Mouse (Mus musculus) cerebellum, adult 18-20 months (tissue): Measurements from ENCODE around the gene Dennd6b.

ENCODE experiments used
- DNase-seq, 2 experiments: peaks; one replicate each; pipeline ENCODE4 v3.0.0; 2021

The Dennd6b gene

GRCm38 (mm10) chr15:89157954-89158353, 38.3 kb downstream of the Dennd6b start:
- peak; percentile 78 to 81 for DNase-seq

- no peak for DNase-seq
Observed at GRCm38 (mm10) chr15:89152312-89152711, 44.0 kb downstream of the Dennd6b start.

GRCm38 (mm10) chr15:89150041-89150390, 46.3 kb downstream of the Dennd6b start:
- DNase-seq, result no peak

GRCm38 (mm10) chr15:89149271-89150040, 46.8 kb downstream of the Dennd6b start, which contains the start of gene Mapk11:
TSS of gene Mapk11 (minus strand) at chr15:89149628.
- peak in 1 of 2 experiments; percentile 66 for DNase-seq

- peak in 1 of 2 experiments; percentile 54 for DNase-seq
Observed at GRCm38 (mm10) chr15:89148496-89149270, 47.6 kb downstream of the Dennd6b start.

GRCm38 (mm10) chr15:89147895-89148294, 48.4 kb downstream of the Dennd6b start:
- no peak for DNase-seq

GRCm38 (mm10) chr15:89147456-89147855, 48.8 kb downstream of the Dennd6b start:
- DNase-seq, result peak in 1 of 2 experiments; percentile 46

GRCm38 (mm10) chr15:89147024-89147423, 49.3 kb downstream of the Dennd6b start:
- peak; percentile 66 to 74 for DNase-seq

- DNase-seq, result peak; percentile 83 to 89
Observed at GRCm38 (mm10) chr15:89146537-89146936, 49.8 kb downstream of the Dennd6b start.

- DNase-seq, result no peak
Observed at GRCm38 (mm10) chr15:89145813-89146350, 50.4 kb downstream of the Dennd6b start.

GRCm38 (mm10) chr15:89144965-89145364, 51.3 kb downstream of the Dennd6b start:
- no peak for DNase-seq

- DNase-seq, result no peak
Observed at GRCm38 (mm10) chr15:89143134-89143533, 53.2 kb downstream of the Dennd6b start.

GRCm38 (mm10) chr15:89141905-89142304, 54.4 kb downstream of the Dennd6b start:
- DNase-seq, result no peak

GRCm38 (mm10) chr15:89141443-89141842, 54.9 kb downstream of the Dennd6b start:
- no peak for DNase-seq

- peak; percentile 73 to 74 for DNase-seq
Observed at GRCm38 (mm10) chr15:89140659-89141252, 55.5 kb downstream of the Dennd6b start, which contains the start of gene Mapk12. TSS of gene Mapk12 (minus strand) at chr15:89140703.

GRCm38 (mm10) chr15:89140048-89140658, 56.1 kb downstream of the Dennd6b start:
- peak; percentile 79 to 81 for DNase-seq

- DNase-seq, result no peak
Observed at GRCm38 (mm10) chr15:89138531-89138930, 57.8 kb downstream of the Dennd6b start.

GRCm38 (mm10) chr15:89138046-89138405, 58.3 kb downstream of the Dennd6b start:
- peak; percentile 54 to 55 for DNase-seq

- DNase-seq, result peak in 1 of 2 experiments; percentile 41
Observed at GRCm38 (mm10) chr15:89137378-89138045, 58.8 kb downstream of the Dennd6b start.

GRCm38 (mm10) chr15:89136461-89137155, 59.7 kb downstream of the Dennd6b start:
- DNase-seq, result no peak
